20 mouse cellular contexts compared by ENCODE assay signal in genomic region chr6:56048580-56048979, GRCm38 (mm10). TPM values are rescaled to one million over a fixed set of nuclear protein-coding genes. Genes with fewer than 3 reads are reported as not detected.
DNase-seq lines count a peak whose midpoint lies in the region; ATAC-seq and TF ChIP-seq lines count a peak whose summit lies in the region.
"Had no signal": no experiment of that assay in that cellular context is flagged by ENCODE, and none has a peak within 500 bp of the region (broad histone marks: within the 10 kb centered on the region; RNA-seq: fewer than 3 reads in every experiment).

No protein-coding gene starts in this region.

- TF ChIP-seq POLR2A in CH12.LX (IDR thresholded peaks at IDR 0.05; ENCODE audit: low read depth, low read length): no peak

- 0 out of 2 replicates have a peak, but pooled peaks have one; percentile 16 for ATAC-seq in forebrain, embryonic 13.5 days
- ATAC-seq in forebrain, embryonic 11.5 days (replicated peaks; ENCODE audit: low FRiP score): no peak
- ATAC-seq: inflammation-experienced regulatory T-cells, adult 6 months; intestine, postnatal 0 days had no signal

- H3K36me3 ChIP-seq in forebrain, embryonic 13.5 days (ENCODE audit: poor library complexity, severe bottlenecking): no peaks in the 10 kb centered on the region
- no peaks in the 10 kb centered on the region for H3K36me3 ChIP-seq in forebrain, embryonic 11.5 days (ENCODE audit: control insufficient read depth, insufficient read depth, low read length)
- H3K36me3 ChIP-seq in heart, embryonic 10.5 days: no peaks in the 10 kb centered on the region
- H3K36me3 ChIP-seq in CH12.LX (replicated peaks in 1 of 2; ENCODE audit: control insufficient read depth in 1 of 2, insufficient read depth in 1 of 2, low read length in 1 of 2): no peaks in the 10 kb centered on the region
- H3K36me3 ChIP-seq: embryonic facial prominence, embryonic 13.5 days; heart, embryonic 12.5 days; hindbrain, embryonic 10.5 days; hindbrain, embryonic 15.5 days had no signal

- intact Hi-C loops in gastrocnemius, adult 2 months (cut with DNase I): loop anchor here (2.0 kb wide), 1 partner anchor 76 kb away; no protein-coding TSS in a partner anchor

- no peaks in the 10 kb centered on the region for H3K79me2 ChIP-seq in CH12.LX (replicated peaks; ENCODE audit: control insufficient read depth, extremely low read depth, insufficient read depth, poor library complexity, severe bottlenecking)

- H3K9ac ChIP-seq in forebrain, embryonic 13.5 days: no peak overlapping the region
- no peak overlapping the region for H3K9ac ChIP-seq in forebrain, embryonic 11.5 days (ENCODE audit: low read length)
- no peak overlapping the region for H3K9ac ChIP-seq in CH12.LX (ENCODE audit: insufficient read depth, low read depth)
- H3K9ac ChIP-seq: embryonic facial prominence, embryonic 13.5 days; heart, embryonic 12.5 days; hindbrain, embryonic 15.5 days had no signal

- TF ChIP-seq EP300 in CH12.LX (IDR thresholded peaks at IDR 0.05; ENCODE audit: low read length): no peak

- TF ChIP-seq CTCF in CH12.LX (conservative IDR thresholded peaks at IDR 0.05 in 1 of 2, IDR thresholded peaks at IDR 0.05 in 1 of 2; ENCODE audit: low read depth in 2 of 2, low read length in 2 of 2): no peak
- TF ChIP-seq CTCF in gastrocnemius, adult 2 months (IDR thresholded peaks at IDR 0.05): no peak

- WGBS in forebrain, embryonic 13.5 days: 88% methylated on average over 3 of the region's 3 CpGs
- 88% methylated on average over 3 of the region's 3 CpGs for whole genome bisulfite sequencing in forebrain, embryonic 11.5 days
- 84% methylated on average over 3 of the region's 3 CpGs for WGBS in heart, embryonic 10.5 days

- no peak overlapping the region for H3K4me2 ChIP-seq in forebrain, embryonic 13.5 days
- no peak overlapping the region for H3K4me2 ChIP-seq in forebrain, embryonic 11.5 days (ENCODE audit: low read depth, low read length, severe bottlenecking)
- no peak overlapping the region for H3K4me2 ChIP-seq in CH12.LX (ENCODE audit: insufficient read depth, low read depth, poor library complexity, severe bottlenecking)
- H3K4me2 ChIP-seq: embryonic facial prominence, embryonic 13.5 days; heart, embryonic 12.5 days; hindbrain, embryonic 15.5 days had no signal

- no peak for DNase-seq in forebrain, embryonic 11.5 days (ENCODE audit: low spot score)
- DNase-seq in heart, embryonic 10.5 days (ENCODE audit: low spot score): peak; percentile 36
- no peak for DNase-seq in heart, adult 11 months
- no peak for DNase-seq in CH12.LX (ENCODE audit: extremely low read depth)
- peak; percentile 8 for DNase-seq in brain, adult 2 months (ENCODE audit: low read depth, low spot score)
- DNase-seq in gastrocnemius, adult 2 months: no peak
- DNase-seq: adrenal gland, adult 8-10 months; cerebellum, adult 9-11 months; heart, adult 2 months had no signal

- no peak for TF ChIP-seq RAD21 in CH12.LX (IDR thresholded peaks at IDR 0.05; ENCODE audit: low read depth, low read length)

- dilution Hi-C loops in CH12.LX (cut with MboI; ENCODE audit: extremely low pct_ligation_motif_present, extremely low pct_unique_long_range_greater_than_20kb, low sequenced_read_pairs): no loop called here

- H3K27ac ChIP-seq in forebrain, embryonic 13.5 days: no peak overlapping the region
- no peak overlapping the region for H3K27ac ChIP-seq in forebrain, embryonic 11.5 days (ENCODE audit: low read depth, low read length)
- no peak overlapping the region for H3K27ac ChIP-seq in heart, embryonic 10.5 days
- no peak overlapping the region for H3K27ac ChIP-seq in CH12.LX (ENCODE audit: insufficient read depth, low read depth)
- H3K27ac ChIP-seq in gastrocnemius, adult 2 months: no peak overlapping the region
- H3K27ac ChIP-seq: embryonic facial prominence, embryonic 13.5 days; heart, adult 2 months; hindbrain, embryonic 10.5 days; hindbrain, embryonic 15.5 days had no signal

- no peaks in the 10 kb centered on the region; the same call in 1 of the 2 replicates for H3K4me1 ChIP-seq in forebrain, embryonic 13.5 days
- H3K4me1 ChIP-seq in forebrain, embryonic 11.5 days (replicated peaks; ENCODE audit: control insufficient read depth, insufficient read depth, low read length): no peaks in the 10 kb centered on the region
- peaks cover 8% of the 10 kb centered on the region; the same call in 1 of the 2 replicates for H3K4me1 ChIP-seq in heart, embryonic 10.5 days
- H3K4me1 ChIP-seq in CH12.LX (ENCODE audit: control insufficient read depth in 1 of 2, insufficient read depth in 2 of 2): peaks cover 2 to 9% of the 10 kb centered on the region in 2 experiments; a peak in 3 of 4 replicates
- H3K4me1 ChIP-seq: embryonic facial prominence, embryonic 13.5 days; heart, embryonic 12.5 days; hindbrain, embryonic 10.5 days; hindbrain, embryonic 15.5 days had no signal

- no peak overlapping the region for H3K4me3 ChIP-seq in forebrain, embryonic 13.5 days
- no peak overlapping the region for H3K4me3 ChIP-seq in forebrain, embryonic 11.5 days (ENCODE audit: low read depth, low read length)
- H3K4me3 ChIP-seq in heart, embryonic 10.5 days: no peak overlapping the region
- no peak overlapping the region for H3K4me3 ChIP-seq in CH12.LX (replicated peaks in 1 of 3; ENCODE audit: low read depth in 2 of 3, low read length in 2 of 3, poor library complexity in 1 of 3)
- H3K4me3 ChIP-seq in gastrocnemius, adult 2 months: no peak overlapping the region
- H3K4me3 ChIP-seq: embryonic facial prominence, embryonic 13.5 days; heart, adult 2 months; heart, embryonic 12.5 days; hindbrain, embryonic 10.5 days; hindbrain, embryonic 15.5 days had no signal

- H3K9me3 ChIP-seq in forebrain, embryonic 13.5 days (replicated peaks): no peaks in the 10 kb centered on the region
- H3K9me3 ChIP-seq in forebrain, embryonic 11.5 days (ENCODE audit: control insufficient read depth, low read length): no peaks in the 10 kb centered on the region
- no peaks in the 10 kb centered on the region for H3K9me3 ChIP-seq in heart, embryonic 10.5 days
- H3K9me3 ChIP-seq in CH12.LX (replicated peaks; ENCODE audit: low read length): no peaks in the 10 kb centered on the region
- H3K9me3 ChIP-seq: embryonic facial prominence, embryonic 13.5 days; heart, embryonic 12.5 days; hindbrain, embryonic 10.5 days; hindbrain, embryonic 15.5 days had no signal

- no peaks in the 10 kb centered on the region for H3K27me3 ChIP-seq in forebrain, embryonic 13.5 days
- no peaks in the 10 kb centered on the region for H3K27me3 ChIP-seq in forebrain, embryonic 11.5 days (ENCODE audit: control insufficient read depth, insufficient read depth, low read length)
- no peaks in the 10 kb centered on the region for H3K27me3 ChIP-seq in heart, embryonic 10.5 days (ENCODE audit: insufficient read depth, poor library complexity, severe bottlenecking)
- no peaks in the 10 kb centered on the region for H3K27me3 ChIP-seq in CH12.LX (replicated peaks)
- H3K27me3 ChIP-seq: heart, embryonic 12.5 days; hindbrain, embryonic 15.5 days had no signal

- in situ Hi-C loops in CH12.LX (cut with MboI; ENCODE audit: low pct_ligation_motif_present, low pct_unique_long_range_greater_than_20kb, low sequenced_read_pairs): no loop called here

TF ChIP-seq in CH12.LX, 34 proteins besides CTCF, POLR2A, EP300 and RAD21:
- TF ChIP-seq E2F4 (IDR thresholded peaks at IDR 0.05; ENCODE audit: insufficient replicate concordance, low read depth, low read length): no peak
- TF ChIP-seq NRF1 (IDR thresholded peaks at IDR 0.05; ENCODE audit: low read depth, low read length): peak; percentile 82
TF ChIP-seq in CH12.LX: peak in this region for 1.

RNA-seq across cellular contexts. Expression of gene Ppp1r17, which starts 31.3 kb away (rescaled TPM):
- 4.1 and 5.1 TPM in 2 replicates for polyA plus RNA-seq in forebrain, embryonic 13.5 days (2015; fragmentation: Nextera tagmentation; extraction: Ambion mirVana)
- 4.1 and 4.4 TPM in 2 replicates for polyA plus RNA-seq in forebrain, embryonic 11.5 days (2014; fragmentation: Nextera tagmentation; extraction: Ambion mirVana)
- 17.6 and 25.4 TPM in 2 replicates for polyA plus RNA-seq in heart, embryonic 10.5 days (2016; fragmentation: Nextera tagmentation; extraction: Ambion mirVana)
- total RNA-seq in CH12.LX (2012; rRNA removed): not detected in 2 replicates
- not detected in 2 replicates for total RNA-seq in CH12.LX (2014; rRNA removed)
- polyA plus RNA-seq in CH12.LX (2012; ENCODE audit: insufficient read length, low read depth): not detected in 2 replicates
- not detected for total RNA-seq in gastrocnemius, adult 2 months (2021)
- total RNA-seq: gastrocnemius, adult 8-10 months; gastrocnemius, postnatal 4 days; heart, adult 2 months; heart, postnatal 25 days had no signal
- polyA plus RNA-seq: C2C12; inflammation-experienced regulatory T-cells, adult 6 months had no signal

Comparison
In these comparisons a context has a peak if more than half of its experiments do, and no peak if none do; other contexts are left out.
1. DNase-seq: peak in heart, embryonic 10.5 days (single experiment) and brain, adult 2 months (single experiment); none in forebrain, embryonic 11.5 days (single experiment), heart, adult 11 months (single experiment), CH12.LX (single experiment) and gastrocnemius, adult 2 months (single experiment).